In the genomic region with DNA sequence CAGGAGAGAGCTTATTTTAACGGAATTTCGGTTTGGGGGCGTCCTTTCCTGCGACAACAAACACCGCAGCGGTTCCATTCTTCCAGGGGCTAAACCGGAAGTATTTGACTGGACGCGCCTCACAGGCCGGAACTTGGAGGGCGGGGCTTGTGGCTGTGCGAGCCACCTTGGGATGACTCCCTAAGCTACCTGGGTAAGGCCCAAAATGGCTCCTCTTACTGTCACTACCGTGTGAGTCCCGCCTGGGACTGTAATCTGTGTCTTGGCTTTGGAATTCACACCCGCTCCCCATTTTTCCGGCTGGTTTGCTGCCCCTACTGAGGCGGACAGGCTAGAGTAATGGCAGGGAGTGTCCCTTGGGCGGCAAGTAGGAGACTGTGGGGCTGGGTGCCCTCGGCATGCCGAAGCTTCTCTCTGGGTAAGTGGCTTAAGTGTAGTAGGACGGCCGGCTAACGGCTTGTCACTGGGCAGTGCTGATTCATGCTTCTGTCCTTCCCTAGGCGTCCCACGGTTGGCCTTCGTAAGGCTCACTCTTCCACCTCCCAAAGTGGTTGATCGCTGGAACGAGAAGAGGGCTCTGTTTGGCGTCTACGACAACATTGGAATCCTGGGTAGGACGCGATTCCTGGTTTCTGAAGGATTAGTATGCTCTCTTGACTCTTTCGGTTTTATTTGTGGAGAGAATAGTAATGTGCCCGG, we compare ENCODE assay signal across 7 mouse cellular contexts. TPM values are rescaled to one million over a fixed set of nuclear protein-coding genes. Genes with fewer than 3 reads are reported as not detected.
A peak's percentile ranks its signal among the peaks of the same experiment; 100 is the strongest.
DNase-seq lines count a peak whose midpoint lies in the region; ATAC-seq lines count a peak whose summit lies in the region.

No protein-coding gene starts in this region.

- intact Hi-C loops in left cerebral cortex, postnatal 36 days (cut with DNase I) = no loop called here

- no peaks in the 10 kb centered on the region for H3K27me3 ChIP-seq in intestine, embryonic 16.5 days (replicated peaks; ENCODE audit: control insufficient read depth, insufficient read depth, low read length)
- H3K27me3 ChIP-seq in midbrain, embryonic 11.5 days (ENCODE audit: control insufficient read depth, insufficient read depth, low read length) = no peaks in the 10 kb centered on the region

- under 1% methylated on average over 34 of the region's 34 CpGs for WGBS in intestine, embryonic 16.5 days
- under 1% methylated on average over 34 of the region's 34 CpGs for WGBS in midbrain, embryonic 11.5 days

- H3K27ac ChIP-seq in intestine, embryonic 16.5 days (ENCODE audit: low read length) = peak overlapping the region; percentile 99
- H3K27ac ChIP-seq in midbrain, embryonic 11.5 days (ENCODE audit: low read depth, low read length) = peak overlapping the region; percentile 98

- peak overlapping the region; percentile 90 for H3K9ac ChIP-seq in intestine, embryonic 16.5 days (ENCODE audit: low read depth, low read length)
- H3K9ac ChIP-seq in midbrain, embryonic 11.5 days (ENCODE audit: low read length) = peak overlapping the region; percentile 78

- peak; percentile 93 for DNase-seq in adrenal gland, adult 2 months
- DNase-seq in embryo, embryonic 11.5 days (ENCODE audit: low read depth, low spot score) = peak; percentile 85
- peak; percentile 75 to 92 for DNase-seq in gastrocnemius, postnatal 4 days (ENCODE audit: low spot score in 2 of 2)
- peak; percentile 90 to 93 for DNase-seq in left cerebral cortex, postnatal 36 days (ENCODE audit: low spot score in 2 of 2)
- peak; percentile 99 for DNase-seq in midbrain, embryonic 11.5 days (ENCODE audit: low spot score, missing footprints)
- DNase-seq in skeletal muscle tissue, adult 2 months (ENCODE audit: low read depth, low spot score) = peak; percentile 90

- peak overlapping the region; percentile 70 for H3K4me3 ChIP-seq in intestine, embryonic 16.5 days (ENCODE audit: low read length)
- H3K4me3 ChIP-seq in midbrain, embryonic 11.5 days (ENCODE audit: low read depth, low read length) = peak overlapping the region; percentile 72

- H3K36me3 ChIP-seq in intestine, embryonic 16.5 days (ENCODE audit: control insufficient read depth, insufficient read depth, low read length) = no peaks in the 10 kb centered on the region
- peaks cover 13% of the 10 kb centered on the region for H3K36me3 ChIP-seq in midbrain, embryonic 11.5 days (ENCODE audit: control insufficient read depth, insufficient read depth, low read length)

- peak; percentile 96 for ATAC-seq in intestine, embryonic 16.5 days
- ATAC-seq in midbrain, embryonic 11.5 days (ENCODE audit: low FRiP score) = peak; percentile 92

- H3K4me2 ChIP-seq in intestine, embryonic 16.5 days (ENCODE audit: low read depth, low read length) = peak overlapping the region; percentile 81
- peak overlapping the region; percentile 83 for H3K4me2 ChIP-seq in midbrain, embryonic 11.5 days

- no peaks in the 10 kb centered on the region for H3K9me3 ChIP-seq in intestine, embryonic 16.5 days (ENCODE audit: control insufficient read depth, low read length)
- no peaks in the 10 kb centered on the region for H3K9me3 ChIP-seq in midbrain, embryonic 11.5 days (ENCODE audit: control insufficient read depth, low read length)

- peaks cover 6% of the 10 kb centered on the region; the same call in 1 of the 2 replicates for H3K4me1 ChIP-seq in intestine, embryonic 16.5 days (ENCODE audit: control insufficient read depth, insufficient read depth, low read length)
- peaks cover 15% of the 10 kb centered on the region for H3K4me1 ChIP-seq in midbrain, embryonic 11.5 days (ENCODE audit: control insufficient read depth, insufficient read depth, low read length)

RNA-seq across cellular contexts. Expression of gene Mrpl51, which starts 0.6 kb away (rescaled TPM):
- total RNA-seq in adrenal gland, adult 2 months (2021) = 100 to 1,000 TPM; 162 to 208 TPM
- 44.2 and 45.1 TPM in 2 replicates for polyA plus RNA-seq in adrenal gland, adult 2 months (2012; rRNA removed)
- total RNA-seq in gastrocnemius, postnatal 4 days (2021) = 100 to 1,000 TPM; 206 to 218 TPM
- polyA plus RNA-seq in intestine, embryonic 16.5 days (2015; fragmentation: Nextera tagmentation; extraction: Ambion mirVana) = 267 and 284 TPM in 2 replicates
- 10 to 100 TPM; 63.3 to 66.1 TPM for total RNA-seq in left cerebral cortex, postnatal 36 days (2021)
- polyA plus RNA-seq in midbrain, embryonic 11.5 days (2014; fragmentation: Nextera tagmentation; extraction: Ambion mirVana) = 200 and 208 TPM in 2 replicates

RNA-seq across cellular contexts. Expression of gene Ncapd2, which starts 0.7 kb away (rescaled TPM):
- 10 to 100 TPM; 20.4 to 25.5 TPM for total RNA-seq in adrenal gland, adult 2 months (2021)
- polyA plus RNA-seq in adrenal gland, adult 2 months (2012; rRNA removed) = 25.2 and 28.7 TPM in 2 replicates
- 10 to 100 TPM; 66.1 to 68.8 TPM for total RNA-seq in gastrocnemius, postnatal 4 days (2021)
- 67.8 and 78.0 TPM in 2 replicates for polyA plus RNA-seq in intestine, embryonic 16.5 days (2015; fragmentation: Nextera tagmentation; extraction: Ambion mirVana)
- 10 to 100 TPM; 24.2 to 30.2 TPM for total RNA-seq in left cerebral cortex, postnatal 36 days (2021)
- polyA plus RNA-seq in midbrain, embryonic 11.5 days (2014; fragmentation: Nextera tagmentation; extraction: Ambion mirVana) = 127 and 140 TPM in 2 replicates

RNA-seq across cellular contexts. Expression of gene Vamp1, which starts 23.2 kb away (rescaled TPM):
- total RNA-seq in adrenal gland, adult 2 months (2021) = 10 to 100 TPM; 35.7 to 39.7 TPM
- 46.2 and 47.0 TPM in 2 replicates for polyA plus RNA-seq in adrenal gland, adult 2 months (2012; rRNA removed)
- 1 to 10 TPM; 7.0 to 7.3 TPM for total RNA-seq in gastrocnemius, postnatal 4 days (2021)
- 5.0 and 5.9 TPM in 2 replicates for polyA plus RNA-seq in intestine, embryonic 16.5 days (2015; fragmentation: Nextera tagmentation; extraction: Ambion mirVana)
- 100 to 1,000 TPM; 101 to 114 TPM for total RNA-seq in left cerebral cortex, postnatal 36 days (2021)
- 1.3 and 1.4 TPM in 2 replicates for polyA plus RNA-seq in midbrain, embryonic 11.5 days (2014; fragmentation: Nextera tagmentation; extraction: Ambion mirVana)

RNA-seq across cellular contexts. Expression of gene Gapdh, which starts 25.9 kb away (rescaled TPM):
- total RNA-seq in adrenal gland, adult 2 months (2021) = 1,000 to 10,000 TPM; 2,613 to 2,674 TPM
- 2,736 and 3,470 TPM in 2 replicates for polyA plus RNA-seq in adrenal gland, adult 2 months (2012; rRNA removed)
- total RNA-seq in gastrocnemius, postnatal 4 days (2021) = 1,000 to 10,000 TPM; 5,945 to 6,079 TPM
- polyA plus RNA-seq in intestine, embryonic 16.5 days (2015; fragmentation: Nextera tagmentation; extraction: Ambion mirVana) = 2,256 and 2,328 TPM in 2 replicates
- 1,000 to 10,000 TPM; 2,336 to 2,609 TPM for total RNA-seq in left cerebral cortex, postnatal 36 days (2021)
- polyA plus RNA-seq in midbrain, embryonic 11.5 days (2014; fragmentation: Nextera tagmentation; extraction: Ambion mirVana) = 2,357 and 2,675 TPM in 2 replicates

RNA-seq across cellular contexts. Expression of gene Tapbpl, which starts 39.5 kb away (rescaled TPM):
- 10 to 100 TPM; 11.3 to 15.6 TPM for total RNA-seq in adrenal gland, adult 2 months (2021)
- 12.0 and 12.1 TPM in 2 replicates for polyA plus RNA-seq in adrenal gland, adult 2 months (2012; rRNA removed)
- total RNA-seq in gastrocnemius, postnatal 4 days (2021) = 1 to 10 TPM; 2.4 to 3.4 TPM
- 13.3 and 14.4 TPM in 2 replicates for polyA plus RNA-seq in intestine, embryonic 16.5 days (2015; fragmentation: Nextera tagmentation; extraction: Ambion mirVana)
- 1 to 10 TPM; 3.7 to 4.9 TPM for total RNA-seq in left cerebral cortex, postnatal 36 days (2021)
- 1.2 and 1.6 TPM in 2 replicates for polyA plus RNA-seq in midbrain, embryonic 11.5 days (2014; fragmentation: Nextera tagmentation; extraction: Ambion mirVana)

Comparison
In these comparisons a context has a peak if more than half of its experiments do, and no peak if none do; other contexts are left out.
1. Peak in every context shown above with its lines: DNase-seq, ATAC-seq, H3K4me3 ChIP-seq and H3K27ac ChIP-seq.
2. RNA of gene Vamp1, which starts 23.2 kb away (total RNA-seq): 101 to 114 TPM in left cerebral cortex, postnatal 36 days and 35.7 to 39.7 TPM in adrenal gland, adult 2 months; 7.0 to 7.3 TPM in gastrocnemius, postnatal 4 days; every median in the first group is over 4 times any median in the second.